Comparison of ENCODE assay signal across 33 mouse cellular contexts in the genomic region with DNA sequence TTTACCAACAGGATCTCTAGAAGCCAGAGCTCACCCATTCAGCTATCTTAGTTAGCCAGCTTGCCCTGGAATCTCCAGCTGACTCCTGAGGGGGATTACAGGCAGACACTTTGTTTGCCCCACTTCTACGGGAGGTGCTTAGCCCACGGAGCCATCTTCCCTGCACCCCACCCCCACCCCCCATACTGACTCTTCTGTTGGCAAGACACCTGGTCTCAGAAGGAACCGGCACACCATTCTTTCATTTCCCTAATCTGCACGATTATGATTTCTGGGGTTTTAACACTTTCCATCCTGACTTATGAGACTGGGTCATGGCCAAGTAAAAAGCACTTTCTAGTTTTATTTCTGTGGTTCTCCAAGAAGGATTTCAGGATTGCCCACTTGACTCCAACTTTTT.
"Had no signal": no experiment of that assay in that cellular context is flagged by ENCODE, and none has a peak within 500 bp of the region (broad histone marks: within the 10 kb centered on the region; RNA-seq: fewer than 3 reads in every experiment).

No protein-coding gene starts in this region.

- H3K4me1 ChIP-seq: hindbrain, embryonic 10.5 days; hindbrain, embryonic 12.5 days; intestine, embryonic 15.5 days had no signal

- ATAC-seq: hindbrain, embryonic 16.5 days; hindbrain, postnatal 0 days; inflammation-experienced regulatory T-cells, adult 6 months; intestine, embryonic 15.5 days; intestine, embryonic 16.5 days; intestine, postnatal 0 days had no signal

- DNase-seq: heart, postnatal 10 days; heart, postnatal 14 days; heart, postnatal 36 days; heart, postnatal 4 days; kidney, adult 11 months; kidney, adult 18-20 months; kidney, adult 2 months; kidney, adult 8-10 months; kidney, adult 9 months; kidney, postnatal 10 days; kidney, postnatal 14 days; kidney, postnatal 25 days; kidney, postnatal 36 days; kidney, postnatal 4 days; layer of hippocampus, adult 9-11 months; layer of hippocampus, postnatal 36 days had no signal

- H3K27ac ChIP-seq: heart, embryonic 15.5 days; hindbrain, embryonic 10.5 days; hindbrain, embryonic 12.5 days; hindbrain, embryonic 13.5 days; hindbrain, embryonic 14.5 days; hindbrain, embryonic 15.5 days; hindbrain, postnatal 0 days; intestine, embryonic 15.5 days; kidney, embryonic 15.5 days; kidney, postnatal 0 days; layer of hippocampus, adult 2 months; left cerebral cortex, adult 2 months had no signal

- H3K4me2 ChIP-seq: heart, embryonic 13.5 days; heart, embryonic 15.5 days; hindbrain, embryonic 12.5 days; hindbrain, embryonic 13.5 days; hindbrain, embryonic 14.5 days; hindbrain, embryonic 15.5 days; intestine, embryonic 15.5 days; kidney, embryonic 15.5 days had no signal

- H3K4me3 ChIP-seq: heart, embryonic 13.5 days; heart, embryonic 15.5 days; hindbrain, embryonic 10.5 days; hindbrain, embryonic 12.5 days; hindbrain, embryonic 13.5 days; hindbrain, embryonic 15.5 days; intestine, embryonic 15.5 days; kidney, embryonic 15.5 days; layer of hippocampus, adult 2 months; left cerebral cortex, adult 2 months had no signal

- H3K9me3 ChIP-seq: heart, embryonic 13.5 days; heart, embryonic 15.5 days; hindbrain, embryonic 10.5 days; hindbrain, embryonic 12.5 days; hindbrain, embryonic 13.5 days; hindbrain, embryonic 15.5 days; intestine, embryonic 15.5 days; kidney, embryonic 15.5 days had no signal

- H3K36me3 ChIP-seq: heart, embryonic 13.5 days; heart, embryonic 15.5 days; hindbrain, embryonic 10.5 days; hindbrain, embryonic 12.5 days; hindbrain, embryonic 13.5 days; hindbrain, embryonic 15.5 days; intestine, embryonic 15.5 days; kidney, embryonic 15.5 days had no signal

- H3K9ac ChIP-seq: heart, embryonic 13.5 days; heart, embryonic 15.5 days; hindbrain, embryonic 12.5 days; hindbrain, embryonic 13.5 days; hindbrain, embryonic 14.5 days; hindbrain, embryonic 15.5 days; intestine, embryonic 15.5 days; kidney, embryonic 15.5 days had no signal

- H3K27me3 ChIP-seq: heart, embryonic 13.5 days; heart, embryonic 15.5 days; hindbrain, embryonic 12.5 days; hindbrain, embryonic 13.5 days; hindbrain, embryonic 15.5 days; intestine, embryonic 15.5 days; kidney, embryonic 15.5 days had no signal
